Mouse (Mus musculus) limb, embryonic 13.5 days (tissue): ENCODE data around the gene Sorbs2. TPM values are rescaled to one million over a fixed set of nuclear protein-coding genes. Genes with fewer than 3 reads are reported as not detected.
"Not testable (repeated sequence)": the region's sequence is repeated elsewhere in the genome, so short reads cannot be mapped to it uniquely, and the experiment has no call there.

Experiments
- ATAC-seq: fragments of 200-750 bp; cut with Nextera tagmentation; 2 replicates; pipeline ENCODE4 v1.8.0; 2017; ENCODE audit warnings: low read depth, moderate number of reproducible peaks, moderate TSS enrichment; ENCODE audit not compliant: low FRiP score
- H3K27ac ChIP-seq: fragments of 300-500 bp; sonication (generic); 2 replicates; pipeline ENCODE4 v1.5.1; 2015; ENCODE audit warnings: inconsistent platforms, mild to moderate bottlenecking, moderate library complexity
- H3K27me3 ChIP-seq: fragments of 300-500 bp; sonication (generic); 2 replicates; pipeline ENCODE4 v1.6.1; 2015; ENCODE audit warnings: mild to moderate bottlenecking, inconsistent platforms
- H3K36me3 ChIP-seq: fragments of 300-500 bp; sonication (generic); 2 replicates; pipeline ENCODE4 v1.6.1; 2015; ENCODE audit warnings: inconsistent platforms, mild to moderate bottlenecking, moderate library complexity
- H3K4me1 ChIP-seq: fragments of 300-500 bp; sonication (generic); 2 replicates; pipeline ENCODE4 v1.6.1; 2015; ENCODE audit warnings: inconsistent platforms
- H3K4me2 ChIP-seq: fragments of 300-500 bp; sonication (generic); replicated peaks from 2 replicates; pipeline ENCODE4 v1.6.1; 2015; ENCODE audit warnings: inconsistent platforms, mild to moderate bottlenecking, moderate library complexity
- H3K4me3 ChIP-seq: fragments of 300-500 bp; sonication (generic); 2 replicates; pipeline ENCODE4 v1.5.1; 2015; ENCODE audit warnings: moderate library complexity, mild to moderate bottlenecking, inconsistent platforms
- H3K9ac ChIP-seq: fragments of 300-500 bp; sonication (generic); 2 replicates; pipeline ENCODE4 v1.6.1; 2015; ENCODE audit warnings: mild to moderate bottlenecking, inconsistent platforms
- H3K9me3 ChIP-seq: fragments of 300-500 bp; sonication (generic); 2 replicates; pipeline ENCODE4 v1.6.1; 2016; ENCODE audit warnings: inconsistent platforms
- WGBS: fragments of 180-500 bp; shearing (Covaris S2); methylation state at CpG from one replicate; pipeline ENCODE4 v1.1.7; 2015; 5-methylcytosine and 5-hydroxymethylcytosine counted together
- polyA plus RNA-seq: library from polyadenylated mRNA; unstranded; fragments of >200 nt; fragmentation: Nextera tagmentation; extraction: Ambion mirVana; gene quantifications from 2 replicates; pipeline ENCODE4 v1.2.1, GENCODE M21; 2015

Sorbs2 gene
- polyA plus RNA-seq, 1 experiment from 2014 or later = 52.4 TPM

DNA sequence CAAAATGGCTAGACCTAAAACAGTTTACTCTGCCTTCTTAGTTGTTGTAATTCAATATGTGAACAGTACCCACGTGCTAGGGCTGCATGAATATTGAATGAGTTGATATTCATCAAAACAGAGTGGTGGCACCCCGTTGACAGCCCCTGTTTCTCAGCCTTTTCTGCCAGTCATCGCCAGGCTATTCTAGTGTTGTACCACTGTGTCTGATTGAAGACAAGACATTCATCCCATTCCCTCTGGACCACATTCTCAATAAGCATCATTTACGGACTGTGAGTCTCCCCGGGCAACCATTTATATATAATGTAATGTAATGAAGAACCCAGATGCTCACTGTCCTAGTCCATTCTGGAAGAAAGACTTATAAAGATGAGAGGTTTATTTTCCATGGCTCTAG, 335.7 kb downstream of the Sorbs2 start:
- no peak for ATAC-seq
- Histone ChIP-seq H3K9ac (no peak overlapping the region), H3K9me3 (no peaks in the 10 kb centered on the region), H3K4me2 (no peak overlapping the region), H3K4me3 (no peak overlapping the region), H3K27me3 (no peaks in the 10 kb centered on the region; the same call in 1 of the 2 replicates), H3K27ac (no peak overlapping the region), H3K4me1 (0 out of 2 replicates have a peak, but pooled peaks cover 7% of the 10 kb centered on the region), H3K36me3 (no peaks in the 10 kb centered on the region)
- 84% methylated on average over 5 of the region's 5 CpGs for WGBS

DNA sequence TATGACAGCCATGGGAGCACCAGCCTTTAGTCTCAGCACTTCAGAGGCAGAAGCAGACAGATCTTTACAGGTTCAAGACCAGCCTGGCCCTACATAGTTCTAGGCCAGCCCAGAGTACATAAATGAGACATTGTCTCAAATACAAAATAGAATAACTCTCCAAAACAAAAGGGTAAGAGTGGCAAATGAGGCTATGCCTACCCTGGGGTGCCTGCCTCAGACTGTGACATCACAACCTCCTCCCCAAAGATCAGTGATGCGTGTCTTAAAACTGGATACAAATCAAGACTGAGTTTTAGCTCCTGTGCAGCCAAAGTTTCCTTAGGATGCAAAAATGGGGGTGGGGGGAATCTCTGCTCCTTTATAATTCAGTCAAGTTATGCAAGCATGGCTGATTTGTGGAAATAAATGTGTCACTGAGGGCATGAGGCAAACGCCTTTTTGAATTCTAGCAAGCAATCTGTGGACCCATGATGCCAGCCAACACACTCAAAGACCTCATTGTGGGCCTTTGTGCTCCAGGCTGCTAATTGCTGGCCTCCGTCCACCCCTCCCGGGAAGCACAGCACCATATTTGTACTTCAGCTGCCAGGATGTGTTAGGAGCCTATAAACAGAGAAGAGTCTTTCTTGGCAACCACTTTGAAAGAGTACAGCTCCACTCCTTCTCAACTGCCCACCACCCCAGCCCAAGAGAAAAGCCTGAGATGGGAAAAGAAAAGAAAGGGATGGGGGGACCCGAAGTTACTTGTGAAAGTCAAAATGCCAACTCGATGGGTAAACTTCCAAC, 336.7 kb downstream of the Sorbs2 start:
- Histone ChIP-seq H3K27me3 (no peaks in the 10 kb centered on the region), H3K27ac (peak overlapping the region; percentile 44; the same call in 1 of the 2 replicates), H3K9ac (no peak overlapping the region), H3K4me3 (no peak overlapping the region), H3K9me3 (no peaks in the 10 kb centered on the region), H3K4me1 (0 out of 2 replicates have a peak, but pooled peaks cover 7% of the 10 kb centered on the region), H3K36me3 (no peaks in the 10 kb centered on the region), H3K4me2 (no peak overlapping the region)
- no peak for ATAC-seq
- 73% methylated on average over 6 of the region's 6 CpGs for WGBS

DNA sequence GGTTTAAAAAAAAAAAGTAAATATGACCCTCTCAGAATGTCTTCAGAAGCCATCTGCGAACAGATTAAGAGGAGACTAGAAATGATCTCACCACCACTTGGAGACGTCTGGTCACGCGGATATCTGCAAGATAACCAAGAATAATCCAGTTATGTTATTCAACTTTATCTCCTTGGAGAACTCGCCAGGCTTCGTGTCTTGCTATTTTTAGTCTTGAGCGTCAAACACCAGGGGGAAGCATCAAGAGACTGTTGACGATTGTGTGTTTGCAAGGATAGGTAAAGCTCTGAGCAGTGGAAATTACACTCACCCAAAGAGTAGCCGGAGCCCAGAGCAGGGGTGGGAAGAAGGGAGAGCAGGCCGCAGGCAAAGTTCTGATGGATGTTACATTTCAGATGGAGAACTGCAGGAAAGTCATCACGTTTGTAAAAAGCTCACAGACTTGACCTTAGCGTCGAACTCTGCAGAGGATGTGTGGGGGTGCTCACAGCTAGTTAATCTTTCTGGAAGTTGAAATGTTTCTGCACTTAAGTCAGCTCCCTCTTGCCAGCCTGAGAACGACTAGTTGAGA, 337.4 kb downstream of the Sorbs2 start:
- Histone ChIP-seq H3K9me3 (no peaks in the 10 kb centered on the region), H3K27ac (peak overlapping the region; percentile 44; the same call in 1 of the 2 replicates), H3K27me3 (no peaks in the 10 kb centered on the region), H3K9ac (no peak overlapping the region), H3K4me3 (no peak overlapping the region), H3K4me1 (0 out of 2 replicates have a peak, but pooled peaks cover 7% of the 10 kb centered on the region), H3K36me3 (no peaks in the 10 kb centered on the region), H3K4me2 (no peak overlapping the region)
- ATAC-seq = no peak
- 70% methylated on average over 14 of the region's 14 CpGs for WGBS

- WGBS = 81% methylated on average over 4 of the region's 4 CpGs
- Histone ChIP-seq H3K27me3 (no peaks in the 10 kb centered on the region), H3K9ac (no peak overlapping the region), H3K27ac (no peak overlapping the region), H3K4me2 (no peak overlapping the region), H3K4me3 (no peak overlapping the region), H3K9me3 (no peaks in the 10 kb centered on the region), H3K36me3 (no peaks in the 10 kb centered on the region), H3K4me1 (0 out of 2 replicates have a peak, but pooled peaks cover 7% of the 10 kb centered on the region)
- no peak for ATAC-seq
Observed at GRCm38 (mm10) chr8:45845906-45846305, 338.3 kb downstream of the Sorbs2 start.

GRCm38 (mm10) chr8:45855118-45855517, 347.5 kb downstream of the Sorbs2 start:
- no peak overlapping the region for H3K9ac ChIP-seq
- no peak for ATAC-seq
- H3K4me1 ChIP-seq = peaks cover 20% of the 10 kb centered on the region
- H3K4me3 ChIP-seq = no peak overlapping the region
- 91% methylated on average over 4 of the region's 4 CpGs for WGBS
- H3K27me3 ChIP-seq = no peaks in the 10 kb centered on the region
- H3K4me2 ChIP-seq = no peak overlapping the region
- no peaks in the 10 kb centered on the region for H3K9me3 ChIP-seq
- no peak overlapping the region for H3K27ac ChIP-seq
- H3K36me3 ChIP-seq = no peaks in the 10 kb centered on the region

GRCm38 (mm10) chr8:45857734-45858133, 350.1 kb downstream of the Sorbs2 start:
- Histone ChIP-seq H3K27ac (0 out of 2 replicates have a peak overlapping the region, but pooled peaks have one; percentile 28), H3K9ac (no peak overlapping the region), H3K4me3 (no peak overlapping the region), H3K27me3 (no peaks in the 10 kb centered on the region), H3K9me3 (no peaks in the 10 kb centered on the region), H3K4me1 (peaks cover 20% of the 10 kb centered on the region), H3K4me2 (0 out of 2 replicates have a peak overlapping the region, but pooled peaks have one; percentile 17), H3K36me3 (no peaks in the 10 kb centered on the region)
- ATAC-seq = peak; percentile 52; the same call in 1 of the 2 replicates
- 19% methylated on average over 5 of the region's 5 CpGs for WGBS

GRCm38 (mm10) chr8:45858391-45858790, 350.8 kb downstream of the Sorbs2 start:
- Histone ChIP-seq H3K4me1 (peaks cover 20% of the 10 kb centered on the region), H3K4me3 (no peak overlapping the region), H3K27ac (no peak overlapping the region), H3K4me2 (peak overlapping the region; percentile 17; the same call in 1 of the 2 replicates), H3K9ac (no peak overlapping the region), H3K36me3 (no peaks in the 10 kb centered on the region), H3K9me3 (no peaks in the 10 kb centered on the region), H3K27me3 (no peaks in the 10 kb centered on the region)
- ATAC-seq = peak; percentile 70
- 10% methylated on average over 9 of the region's 9 CpGs for WGBS

GRCm38 (mm10) chr8:45871587-45871986, 364.0 kb downstream of the Sorbs2 start:
- WGBS = 76% methylated on average over 11 of the region's 11 CpGs
- not testable (repeated sequence) for H3K4me3 ChIP-seq, ATAC-seq, H3K9ac ChIP-seq, H3K27ac ChIP-seq, H3K27me3 ChIP-seq, H3K9me3 ChIP-seq, H3K36me3 ChIP-seq
- Histone ChIP-seq H3K4me1 (peaks cover 34% of the 10 kb centered on the region), H3K4me2 (peak overlapping the region; percentile 19; the same call in 1 of the 2 replicates)

DNA sequence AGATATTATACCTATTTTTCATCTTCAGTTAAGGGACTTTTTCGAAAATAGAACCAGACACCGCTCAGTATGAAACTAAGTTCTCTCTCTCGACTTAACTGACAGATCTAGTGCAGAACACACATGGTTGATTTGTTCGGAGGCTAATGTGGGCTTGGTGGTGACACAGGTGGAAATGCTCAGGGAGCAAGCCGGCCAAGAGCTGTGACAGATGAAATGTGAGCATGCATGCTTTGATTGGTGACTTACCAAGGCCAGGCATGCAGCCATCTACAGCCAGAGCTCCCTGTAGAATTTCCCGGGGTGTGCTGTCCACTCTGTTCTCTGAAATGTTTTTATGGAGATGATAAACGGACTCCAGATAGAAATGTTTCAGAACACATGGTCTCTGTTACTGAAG, 364.5 kb downstream of the Sorbs2 start:
- peak overlapping the region; percentile 19 for H3K4me2 ChIP-seq
- H3K9ac ChIP-seq = no peak overlapping the region
- H3K4me3 ChIP-seq = no peak overlapping the region
- peak; percentile 55; the same call in 1 of the 2 replicates for ATAC-seq
- no peaks in the 10 kb centered on the region for H3K9me3 ChIP-seq
- H3K27ac ChIP-seq = peak overlapping the region; percentile 55; the same call in 1 of the 2 replicates
- H3K36me3 ChIP-seq = no peaks in the 10 kb centered on the region
- WGBS = 45% methylated on average over 7 of the region's 7 CpGs
- no peaks in the 10 kb centered on the region for H3K27me3 ChIP-seq
- H3K4me1 ChIP-seq = peaks cover 37% of the 10 kb centered on the region

DNA sequence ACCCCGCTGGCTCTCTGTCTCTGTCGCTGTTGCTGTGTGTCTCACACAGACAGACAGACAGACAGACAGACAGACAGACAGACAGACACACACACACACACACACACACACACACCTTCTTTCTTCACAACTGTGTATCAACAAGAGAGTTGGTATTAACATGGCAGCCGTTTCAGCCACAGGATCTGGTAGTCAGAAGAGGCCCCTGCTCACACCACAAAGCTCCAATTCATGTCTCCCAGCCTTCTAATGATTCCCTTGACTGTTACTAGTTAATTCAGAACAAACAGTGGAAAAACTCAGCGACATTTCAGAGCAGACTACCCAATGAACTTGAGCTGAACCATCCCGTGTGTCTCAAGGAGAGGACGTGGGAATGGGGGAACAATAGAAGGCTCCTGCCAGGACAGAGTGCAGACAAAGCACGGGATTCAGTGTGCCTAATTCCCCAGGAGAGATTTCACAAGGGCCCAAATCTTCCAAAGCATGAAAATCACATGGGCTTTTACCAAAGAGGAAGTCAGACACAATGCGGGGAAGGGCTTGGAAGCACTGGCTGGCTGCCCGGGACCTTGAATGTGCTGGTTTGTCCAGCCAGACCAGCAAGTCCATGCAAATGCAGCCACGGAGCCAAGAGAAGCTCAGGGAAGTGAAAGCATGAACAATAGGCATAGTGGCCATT, 367.5 kb downstream of the Sorbs2 start:
- Histone ChIP-seq H3K27ac (peak overlapping the region; percentile 22; the same call in 1 of the 2 replicates), H3K36me3 (no peaks in the 10 kb centered on the region), H3K9me3 (peaks cover 1% of the 10 kb centered on the region; the same call in 1 of the 2 replicates), H3K4me3 (no peak overlapping the region), H3K27me3 (no peaks in the 10 kb centered on the region), H3K4me1 (peaks cover 34% of the 10 kb centered on the region), H3K9ac (no peak overlapping the region), H3K4me2 (no peak overlapping the region)
- whole genome bisulfite sequencing = 48% methylated on average over 10 of the region's 10 CpGs
- peak; percentile 49 for ATAC-seq

DNA sequence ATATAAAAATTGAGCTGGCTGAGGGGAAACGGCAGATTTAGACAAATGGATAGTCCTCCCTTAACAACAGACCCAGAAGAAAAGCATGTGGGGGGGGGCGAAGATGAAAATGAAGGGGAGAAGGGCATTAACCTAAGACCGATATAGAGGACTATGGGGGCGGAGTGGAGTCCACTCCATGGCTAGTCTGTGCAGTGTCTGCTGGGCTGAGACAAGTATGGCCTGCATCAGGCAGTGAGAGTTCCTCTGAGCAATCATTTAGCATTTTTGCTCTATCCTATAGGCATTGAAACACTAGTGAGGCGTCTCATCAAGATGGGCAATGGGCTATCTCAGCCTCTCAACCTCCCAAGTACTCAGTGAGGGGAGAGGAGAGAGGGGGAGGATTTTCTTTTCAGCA, 368.8 kb downstream of the Sorbs2 start:
- Histone ChIP-seq H3K4me2 (no peak overlapping the region), H3K4me3 (no peak overlapping the region), H3K9ac (no peak overlapping the region), H3K27ac (no peak overlapping the region), H3K4me1 (peaks cover 30% of the 10 kb centered on the region), H3K36me3 (no peaks in the 10 kb centered on the region), H3K9me3 (peaks cover 4% of the 10 kb centered on the region; the same call in 1 of the 2 replicates), H3K27me3 (no peaks in the 10 kb centered on the region)
- no peak for ATAC-seq
- WGBS = 84% methylated on average over 5 of the region's 5 CpGs
